Mouse (Mus musculus): ENCODE measurements around the gene 4930539E08Rik.

GRCm38 (mm10) chr17:28898249-28898648 lies 16.9 kb downstream of the 4930539E08Rik start:
- no peak for TF ChIP-seq CTCF (IDR thresholded peaks at IDR 0.05)
- no peak for TF ChIP-seq EP300 (IDR thresholded peaks at IDR 0.05)
